Mouse (Mus musculus) hindbrain, postnatal 0 days (tissue): ENCODE data around the gene Bbs9. TPM values are rescaled to one million over a fixed set of nuclear protein-coding genes. Genes with fewer than 3 reads are reported as not detected.

Experiments used
- ATAC-seq: fragments of 200-750 bp; cut with Nextera tagmentation; 2 replicates; pipeline ENCODE4 v1.8.0; 2017; ENCODE audit warnings: mild to moderate bottlenecking, moderate TSS enrichment, moderate library complexity
- DNase-seq: peaks from one replicate; pipeline ENCODE4 v3.0.0-alpha.2; 2015; ENCODE audit warnings: low spot score
- H3K27ac ChIP-seq: fragments of 300-500 bp; sonication (generic); 2 replicates; pipeline ENCODE4 v1.5.1; 2014; ENCODE audit warnings: mild to moderate bottlenecking
- H3K27me3 ChIP-seq: fragments of 300-500 bp; sonication (generic); 2 replicates; pipeline ENCODE4 v1.6.1; 2014; ENCODE audit warnings: low read length, mixed read lengths; ENCODE audit not compliant: insufficient read depth
- H3K36me3 ChIP-seq: fragments of 300-500 bp; sonication (generic); 2 replicates; pipeline ENCODE4 v1.6.1; 2014; ENCODE audit warnings: low read length, mixed read lengths; ENCODE audit not compliant: insufficient read depth
- H3K4me1 ChIP-seq: fragments of 300-500 bp; sonication (generic); 2 replicates; pipeline ENCODE4 v1.6.1; 2014; ENCODE audit warnings: antibody characterized with exemption, low read length, mixed read lengths; ENCODE audit not compliant: insufficient read depth
- H3K4me2 ChIP-seq: fragments of 300-500 bp; sonication (generic); 2 replicates; pipeline ENCODE4 v1.6.1; 2014; ENCODE audit warnings: low read depth, mild to moderate bottlenecking, low read length, moderate library complexity, mixed read lengths
- H3K4me3 ChIP-seq: fragments of 300-500 bp; sonication (generic); 2 replicates; pipeline ENCODE4 v1.5.1; 2014; ENCODE audit warnings: low read length
- H3K9ac ChIP-seq: fragments of 300-500 bp; sonication (generic); replicated peaks from 2 replicates; pipeline ENCODE4 v1.6.1; 2014; ENCODE audit warnings: mild to moderate bottlenecking, low read length, moderate library complexity, mixed read lengths
- H3K9me3 ChIP-seq: fragments of 300-500 bp; sonication (generic); 2 replicates; pipeline ENCODE4 v1.6.1; 2016; ENCODE audit warnings: low read length, mixed read lengths
- CTCF ChIP-seq: IDR thresholded peaks from 2 replicates; pipeline ENCODE4 v1.5.1; 2016; ENCODE audit warnings: antibody characterized with exemption, control low read depth, low read depth
- WGBS: fragments of 180-500 bp; shearing (Covaris S2); extraction: QIAGEN DNeasy Blood & Tissue Kit; methylation state at CpG from one replicate; pipeline ENCODE4 v1.1.7; 2014; 5-methylcytosine and 5-hydroxymethylcytosine counted together
- polyA plus RNA-seq: library from polyadenylated mRNA; unstranded; fragments of >200 nt; fragmentation: Nextera tagmentation; extraction: Ambion mirVana; gene quantifications from 2 replicates; pipeline ENCODE4 v1.2.1, GENCODE M21; 2015
- total RNA-seq: library from RNA; depleted of rRNA; stranded (reverse); fragments of >200 nt; gene quantifications from 2 replicates; pipeline ENCODE4 v1.2.3, GENCODE M21; 2014

Bbs9 gene
- total and polyA plus RNA-seq, 2 experiments from 2014 or later: 15.2 to 27.5 TPM

DNA sequence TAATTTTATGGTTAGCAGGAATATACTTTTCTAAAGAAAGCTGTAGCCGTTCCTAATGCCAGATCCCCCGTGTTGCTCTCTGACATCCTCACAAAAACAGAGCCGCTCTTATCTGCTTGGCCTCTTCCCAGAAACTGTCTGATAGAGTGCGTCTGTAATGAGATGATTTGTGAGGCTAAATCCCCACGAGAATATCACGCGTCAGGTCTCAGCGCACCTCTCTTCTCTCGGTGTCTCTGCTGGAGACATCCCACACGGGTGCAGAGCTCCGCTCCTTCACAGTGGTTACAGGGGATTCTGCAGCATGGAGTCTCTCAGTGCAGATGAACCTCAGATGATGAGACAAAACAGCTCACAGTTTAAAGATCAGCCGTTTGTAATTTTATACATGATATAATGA is 204.5 kb downstream of the Bbs9 start:
- Histone ChIP-seq H3K9ac (no peak overlapping the region), H3K4me1 (no peaks in the 10 kb centered on the region), H3K4me2 (peak overlapping the region; percentile 19; the same call in 1 of the 2 replicates), H3K27me3 (no peaks in the 10 kb centered on the region), H3K36me3 (no peaks in the 10 kb centered on the region), H3K9me3 (no peaks in the 10 kb centered on the region), H3K4me3 (no peak overlapping the region), H3K27ac (no peak overlapping the region)
- 53% methylated on average over 12 of the region's 12 CpGs for WGBS
- peak; percentile 7 for DNase-seq
- ATAC-seq: 0 out of 2 replicates have a peak, but pooled peaks have one; percentile 45
- TF ChIP-seq CTCF: no peak

- H3K4me1 ChIP-seq: no peaks in the 10 kb centered on the region
- WGBS: 47% methylated on average over 1 of the region's 1 CpGs
- peak; percentile 49 for DNase-seq
- H3K36me3 ChIP-seq: no peaks in the 10 kb centered on the region
- H3K4me3 ChIP-seq: no peak overlapping the region
- no peak overlapping the region for H3K4me2 ChIP-seq
- H3K27me3 ChIP-seq: no peaks in the 10 kb centered on the region
- no peak overlapping the region for H3K9ac ChIP-seq
- no peaks in the 10 kb centered on the region for H3K9me3 ChIP-seq
- peak; percentile 67; the same call in 1 of the 2 replicates for ATAC-seq
- TF ChIP-seq CTCF: no peak
- H3K27ac ChIP-seq: no peak overlapping the region
Observed at GRCm38 (mm10) chr9:22680484-22680883, 205.0 kb downstream of the Bbs9 start.

GRCm38 (mm10) chr9:22683786-22684185 is 208.3 kb downstream of the Bbs9 start:
- no peak for DNase-seq
- Histone ChIP-seq H3K9me3 (no peaks in the 10 kb centered on the region), H3K27me3 (no peaks in the 10 kb centered on the region), H3K4me1 (no peaks in the 10 kb centered on the region), H3K9ac (no peak overlapping the region), H3K27ac (no peak overlapping the region), H3K36me3 (no peaks in the 10 kb centered on the region), H3K4me2 (no peak overlapping the region), H3K4me3 (no peak overlapping the region)
- no peak for TF ChIP-seq CTCF
- no peak for ATAC-seq
- WGBS: 77% methylated on average over 3 of the region's 3 CpGs

- DNase-seq: no peak
- no peak for TF ChIP-seq CTCF
- WGBS: 82% methylated on average over 6 of the region's 6 CpGs
- no peak overlapping the region for H3K9ac ChIP-seq
- H3K4me1 ChIP-seq: no peaks in the 10 kb centered on the region
- no peak overlapping the region for H3K4me3 ChIP-seq
- no peaks in the 10 kb centered on the region for H3K27me3 ChIP-seq
- ATAC-seq: no peak
- H3K4me2 ChIP-seq: no peak overlapping the region
- H3K27ac ChIP-seq: no peak overlapping the region
- H3K36me3 ChIP-seq: no peaks in the 10 kb centered on the region
- H3K9me3 ChIP-seq: no peaks in the 10 kb centered on the region
Observed at GRCm38 (mm10) chr9:22686765-22687472, 211.4 kb downstream of the Bbs9 start.

DNA sequence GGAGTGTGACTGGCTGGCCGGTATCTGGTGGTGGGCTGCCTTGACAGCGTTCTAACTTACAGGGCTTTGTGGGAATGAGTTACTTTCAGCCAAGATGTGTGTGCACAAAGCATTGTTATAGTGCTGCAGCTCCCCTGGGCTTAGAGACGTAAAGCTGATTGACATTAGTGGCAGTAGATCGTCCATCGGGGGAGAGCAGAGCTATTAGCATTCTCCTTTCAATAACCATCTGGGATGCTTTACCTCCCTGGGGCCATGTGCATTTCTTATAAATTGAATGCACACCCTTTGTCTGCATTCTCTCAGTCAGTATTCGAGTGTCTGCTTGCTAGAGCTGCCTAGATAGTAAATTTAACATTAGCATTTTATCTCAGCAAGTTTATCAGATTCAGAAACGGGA is 214.7 kb downstream of the Bbs9 start:
- Histone ChIP-seq H3K9me3 (no peaks in the 10 kb centered on the region), H3K4me3 (no peak overlapping the region), H3K27me3 (no peaks in the 10 kb centered on the region), H3K9ac (no peak overlapping the region), H3K36me3 (no peaks in the 10 kb centered on the region), H3K4me2 (no peak overlapping the region), H3K4me1 (no peaks in the 10 kb centered on the region), H3K27ac (no peak overlapping the region)
- no peak for TF ChIP-seq CTCF
- no peak for DNase-seq
- ATAC-seq: no peak
- WGBS: 29% methylated on average over 7 of the region's 7 CpGs

- Histone ChIP-seq H3K4me2 (no peak overlapping the region), H3K9me3 (no peaks in the 10 kb centered on the region), H3K4me3 (no peak overlapping the region), H3K9ac (no peak overlapping the region), H3K27ac (no peak overlapping the region), H3K27me3 (no peaks in the 10 kb centered on the region), H3K36me3 (no peaks in the 10 kb centered on the region), H3K4me1 (no peaks in the 10 kb centered on the region)
- ATAC-seq: no peak
- no peak for DNase-seq
- WGBS: 88% methylated on average over 4 of the region's 4 CpGs
- TF ChIP-seq CTCF: no peak
Observed at GRCm38 (mm10) chr9:22695392-22695791, 219.9 kb downstream of the Bbs9 start.

- 87% methylated on average over 7 of the region's 7 CpGs for WGBS
- Histone ChIP-seq H3K9me3 (no peaks in the 10 kb centered on the region), H3K4me1 (no peaks in the 10 kb centered on the region), H3K27ac (no peak overlapping the region), H3K27me3 (no peaks in the 10 kb centered on the region), H3K4me2 (no peak overlapping the region), H3K4me3 (no peak overlapping the region), H3K9ac (no peak overlapping the region), H3K36me3 (no peaks in the 10 kb centered on the region)
- ATAC-seq: no peak
- DNase-seq: no peak
- no peak for TF ChIP-seq CTCF
Observed at GRCm38 (mm10) chr9:22696809-22697374, 221.4 kb downstream of the Bbs9 start.
